Mouse (Mus musculus): Measurements from ENCODE around the gene Xlr5c. TPM values are rescaled to one million over a fixed set of nuclear protein-coding genes. Genes with fewer than 3 reads are reported as not detected.
A peak's percentile ranks its signal among the peaks of the same experiment; 100 is the strongest.
"Not testable (repeated sequence)": the region's sequence is repeated elsewhere in the genome, so short reads cannot be mapped to it uniquely, and the experiment has no call there.

Gene Xlr5c
- total RNA-seq (2021) = not detected
- long read RNA-seq, experiment 1 = 0 reads
- long read RNA-seq, experiment 2 = 0 reads

- intact Hi-C loops (cut with DNase I); DNase-seq: not testable (repeated sequence)
These were observed at the start of gene Xlr5c, which contains the start of gene Xlr5a for GRCm38 (mm10) chrX:73292876-73293275. Xlr5c (minus strand) TSS chrX:73292976. Xlr5a (minus strand) TSS chrX:73292976.

DNA sequence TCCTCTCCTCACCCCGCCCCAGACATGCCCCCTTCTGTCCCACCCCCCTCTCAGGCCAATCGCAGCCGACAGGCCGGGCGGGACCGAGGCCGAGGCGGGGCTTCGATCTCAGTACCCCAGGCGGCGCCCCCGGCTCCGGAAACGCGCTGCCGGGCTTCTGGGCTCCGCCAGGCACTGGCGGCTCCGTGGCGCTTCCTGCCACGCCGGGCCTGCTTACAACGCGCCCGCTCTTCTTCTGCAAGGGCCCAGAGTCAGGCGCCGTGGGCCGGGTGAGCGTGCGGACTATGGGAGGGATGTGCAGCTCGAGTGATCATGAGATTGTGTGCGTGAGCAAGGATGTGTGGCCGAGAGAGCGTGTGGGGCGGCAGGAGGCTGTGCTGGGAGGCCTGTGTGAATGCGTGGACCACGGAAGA, 49.7 kb upstream of the Xlr5c start, which contains the start of gene Zfp275:
Gene Zfp275 (plus strand): TSS at position 139 of the 413 bp plus-strand sequence.
- intact Hi-C loops (cut with DNase I) = no loop called here
- peak; percentile 56 to 68 for DNase-seq

DNA sequence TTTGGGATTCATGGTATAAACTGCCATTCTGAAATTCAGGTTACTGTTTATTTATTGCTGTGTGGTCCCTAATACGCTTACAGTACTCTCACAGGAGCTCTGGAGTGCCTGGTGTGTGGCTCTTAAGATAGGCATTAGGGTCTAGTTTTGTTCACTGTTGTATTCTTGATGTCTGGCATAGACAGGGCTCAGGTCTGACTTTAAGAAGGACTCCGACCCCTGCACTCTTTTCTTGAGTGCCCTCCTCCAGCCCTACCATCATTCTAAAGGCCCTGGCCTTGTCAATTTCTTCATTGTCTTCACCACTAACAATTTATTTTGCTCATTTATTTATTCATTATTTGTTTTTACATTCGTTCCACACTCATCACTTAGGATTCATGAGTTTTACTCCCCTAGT, 49.3 kb upstream of the Xlr5c start:
- no peak for DNase-seq
- intact Hi-C loops (cut with DNase I) = no loop called here

DNA sequence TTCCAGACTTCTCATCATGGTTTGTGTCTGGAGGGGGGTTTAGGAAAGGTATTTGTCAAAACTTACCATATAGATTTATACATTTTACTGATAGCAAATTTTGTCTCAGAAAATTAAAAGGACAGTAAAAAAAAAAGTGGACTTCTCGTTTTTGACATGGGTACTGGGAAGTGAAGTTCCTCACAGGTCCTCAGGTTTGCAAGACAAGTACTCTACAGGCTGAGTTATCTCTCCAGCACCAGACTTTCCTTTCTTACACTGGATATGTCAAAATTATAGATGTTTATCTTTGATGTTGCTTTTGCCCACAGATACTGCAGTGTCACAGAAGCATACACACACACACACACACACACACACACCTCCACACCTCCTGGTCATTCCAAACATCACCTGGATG, 48.7 kb upstream of the Xlr5c start:
- no peak for DNase-seq
- intact Hi-C loops (cut with DNase I) = no loop called here

GRCm38 (mm10) chrX:73336740-73337139, 44.0 kb upstream of the Xlr5c start, which contains the start of gene Gm45015:
Gm45015 (minus strand) TSS chrX:73336840.
- no peak for DNase-seq
- intact Hi-C loops (cut with DNase I) = no loop called here

- DNase-seq = no peak
- intact Hi-C loops (cut with DNase I) = no loop called here
These were observed 40.8 kb upstream of the Xlr5c start for GRCm38 (mm10) chrX:73333548-73333947.

DNA sequence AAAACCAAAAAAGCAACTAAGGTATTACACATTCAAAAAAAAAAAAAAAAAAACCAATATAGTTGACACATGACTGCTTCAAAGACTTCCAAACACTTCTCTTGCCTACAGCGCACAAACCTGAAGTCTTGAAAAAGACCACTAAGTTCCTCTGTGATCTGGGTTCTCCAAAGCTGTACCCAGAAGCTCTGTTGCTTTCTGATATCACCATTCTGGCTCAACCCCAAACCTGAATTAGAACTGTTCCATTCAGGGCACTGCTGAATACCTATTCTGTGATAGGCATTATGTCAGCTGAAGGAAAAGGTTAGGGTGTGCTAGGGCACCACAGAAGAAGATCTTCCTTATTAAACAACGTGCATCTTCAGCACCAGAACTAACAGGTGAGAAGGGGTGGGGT, 34.4 kb upstream of the Xlr5c start:
- DNase-seq = no peak
- intact Hi-C loops (cut with DNase I) = no loop called here

GRCm38 (mm10) chrX:73321029-73321428, 28.3 kb upstream of the Xlr5c start:
- intact Hi-C loops (cut with DNase I) = no loop called here
- no peak for DNase-seq

DNA sequence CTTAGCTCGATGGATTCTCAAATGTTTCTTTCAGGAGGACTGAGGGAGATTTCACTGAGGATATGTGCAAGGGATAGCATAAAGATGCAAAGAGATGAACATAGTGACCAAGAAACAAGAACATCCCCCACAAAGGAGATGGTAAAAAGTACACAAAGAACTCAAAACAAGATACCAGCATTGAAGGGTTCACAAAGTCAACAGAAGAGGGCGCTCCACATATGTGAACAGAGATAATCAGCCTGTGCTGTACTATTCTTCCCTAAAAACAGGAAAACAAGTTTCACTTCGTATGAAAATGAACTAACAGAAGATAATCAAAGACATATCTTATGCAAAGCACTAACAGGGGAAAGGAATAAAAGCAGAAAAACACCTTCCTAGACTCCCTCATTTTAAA, 19.7 kb upstream of the Xlr5c start:
- intact Hi-C loops (cut with DNase I) = loop anchor here (5.0 kb wide), 1 partner anchor 115 kb away; no protein-coding TSS in a partner anchor
- DNase-seq = no peak

GRCm38 (mm10) chrX:73295745-73296144, 3.0 kb upstream of the Xlr5c start:
- DNase-seq; intact Hi-C loops (cut with DNase I): not testable (repeated sequence)

GRCm38 (mm10) chrX:73265270-73265669, 27.5 kb downstream of the Xlr5c start, which contains the start of gene Xlr3c:
Xlr3c (minus strand) TSS chrX:73265390.
- DNase-seq; intact Hi-C loops (cut with DNase I): not testable (repeated sequence)

DNA sequence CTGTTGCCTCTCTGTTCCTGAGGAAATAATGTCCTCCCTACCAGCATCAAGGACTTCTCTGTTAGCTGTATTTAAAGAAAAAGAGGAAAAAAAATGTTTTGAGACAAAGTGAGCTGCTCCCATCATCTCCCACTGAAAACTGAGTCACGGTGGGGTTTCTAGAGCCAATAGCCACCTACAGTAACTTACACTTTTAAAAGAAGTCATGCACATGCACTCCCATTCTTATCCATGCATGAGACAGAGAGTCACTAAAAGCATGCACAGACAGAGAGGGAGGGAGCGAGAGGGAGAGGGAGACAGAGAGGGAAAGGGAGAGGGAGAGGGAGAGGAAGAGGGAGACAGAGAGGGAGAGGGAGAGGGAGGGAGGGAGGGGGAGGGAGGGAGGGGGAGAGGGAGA, 30.3 kb downstream of the Xlr5c start:
- DNase-seq; intact Hi-C loops (cut with DNase I): not testable (repeated sequence)

DNA sequence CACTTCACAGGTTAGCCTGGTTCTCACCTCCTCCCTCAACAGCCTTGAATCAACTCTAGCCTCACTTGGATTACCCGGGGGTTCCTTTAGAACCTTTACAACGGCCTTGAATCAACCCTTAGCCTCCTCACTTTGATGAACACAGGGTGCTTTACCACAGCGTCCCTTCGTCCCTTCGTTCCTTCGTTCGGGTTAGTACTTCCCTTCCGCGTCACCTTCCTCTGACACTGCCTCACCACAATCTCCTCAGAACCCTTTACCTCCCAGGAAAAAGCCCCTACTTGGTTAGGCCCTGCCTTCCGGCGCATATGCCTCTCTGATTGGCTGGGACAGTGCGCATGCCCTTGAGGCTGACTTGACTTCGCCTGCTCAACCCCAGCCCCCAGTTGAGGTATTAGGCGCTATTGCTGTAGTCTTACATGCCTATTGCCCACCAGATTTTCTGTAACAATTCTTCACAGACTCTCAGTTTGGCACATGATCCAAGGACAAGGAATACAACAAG, 49.9 kb downstream of the Xlr5c start, which contains the start of gene Xlr4c:
Gene Xlr4c (minus strand): TSS at position 310 of the 505 bp plus-strand sequence.
- DNase-seq; intact Hi-C loops (cut with DNase I): not testable (repeated sequence)

Other genes with a start within 250 kb of the Xlr5c start
- gene Pnma3, start 228.2 kb downstream of the Xlr5c start, total RNA-seq (2021) = not detected
- not detected for gene Xlr4a, start 210.5 kb downstream of the Xlr5c start, total RNA-seq (2021)
- gene Xlr3a, start 195.9 kb downstream of the Xlr5c start, total RNA-seq (2021) = under 1 TPM in 1 of 2 experiments, not detected in 1; 0.76 TPM
- gene Gm14685, start 175.9 kb downstream of the Xlr5c start, total RNA-seq (2021) = not detected
- gene Xlr5b, start 144.2 kb downstream of the Xlr5c start, total RNA-seq (2021) = not detected
- not detected for gene DXBay18, start 143.5 kb downstream of the Xlr5c start, total RNA-seq (2021)
- gene Spin2d, start 116.0 kb downstream of the Xlr5c start, total RNA-seq (2021) = not detected
- 1 to 10 TPM in 1 of 2 experiments, under 1 TPM in 1; 0.33 to 4.2 TPM for gene Xlr3b, start 100.8 kb downstream of the Xlr5c start, total RNA-seq (2021)
- under 1 TPM in 1 of 2 experiments, not detected in 1; 0.26 TPM for gene Xlr4b, start 78.6 kb downstream of the Xlr5c start, total RNA-seq (2021)
- gene F8a, start 64.7 kb downstream of the Xlr5c start, total RNA-seq (2021) = 1 to 10 TPM; 4.9 to 6.6 TPM
- gene Xlr4c, start 49.8 kb downstream of the Xlr5c start, total RNA-seq (2021) = under 1 TPM in 1 of 2 experiments, not detected in 1; 0.17 TPM
- gene Xlr3c, start 27.6 kb downstream of the Xlr5c start, total RNA-seq (2021) = not detected
- not detected for gene Xlr5a, start within 50 bp of the Xlr5c start, total RNA-seq (2021)
- gene Gm45015, start 43.9 kb upstream of the Xlr5c start, total RNA-seq (2021) = not detected
- gene Zfp275, start 49.6 kb upstream of the Xlr5c start, total RNA-seq (2021) = 1 to 10 TPM; 4.4 to 5.6 TPM
- not detected for gene Gm18336, start 105.8 kb upstream of the Xlr5c start, total RNA-seq (2021)
- gene Zfp92, start 118.1 kb upstream of the Xlr5c start, total RNA-seq (2021) = under 1 TPM in 1 of 2 experiments, not detected in 1; 0.15 TPM
- not detected for gene Trex2, start 142.4 kb upstream of the Xlr5c start, total RNA-seq (2021)
- 10 to 100 TPM; 11.0 to 13.7 TPM for gene Haus7, start 166.1 kb upstream of the Xlr5c start, total RNA-seq (2021)
- 100 to 1,000 TPM in 1 of 2 experiments, 10 to 100 TPM in 1; 70.0 to 118 TPM for gene Bgn, start 190.6 kb upstream of the Xlr5c start, total RNA-seq (2021)
- 10 to 100 TPM; 13.2 to 14.3 TPM for gene Atp2b3, start 210.1 kb upstream of the Xlr5c start, total RNA-seq (2021)

Data from gastrocnemius, postnatal 36 days (tissue).